Mouse (Mus musculus) CH12.LX (cell line): ENCODE measurements around the gene Rbsn. TPM values are rescaled to one million over a fixed set of nuclear protein-coding genes. Genes with fewer than 3 reads are reported as not detected.

Experiments used
- DNase-seq: peaks from one replicate; pipeline ENCODE4 v3.0.0-alpha.2; 2013; ENCODE audit errors: extremely low read depth
- H3K27ac ChIP-seq: 2 replicates; pipeline ENCODE4 v1.5.1; 2012; ENCODE audit warnings: low read depth, mild to moderate bottlenecking, control low read depth, moderate library complexity; ENCODE audit not compliant: insufficient read depth
- H3K27me3 ChIP-seq: replicated peaks from 2 replicates; pipeline ENCODE3; 2012; ENCODE audit warnings: inconsistent platforms
- H3K36me3 ChIP-seq, 2 experiments: replicated peaks in 1 of 2; 2 replicates each; pipeline versions ENCODE3 to v1.6.1; 2012; ENCODE audit warnings: inconsistent platforms in 1 of 2, low read length in 1 of 2, mild to moderate bottlenecking in 1 of 2, mixed read lengths in 1 of 2, moderate library complexity in 1 of 2; ENCODE audit not compliant: control insufficient read depth in 1 of 2, insufficient read depth in 1 of 2
- H3K4me1 ChIP-seq, 2 experiments: 2 replicates each; pipeline ENCODE4 v1.6.1; 2012; ENCODE audit warnings: inconsistent platforms in 1 of 2, moderate library complexity in 1 of 2; ENCODE audit not compliant: insufficient read depth in 2 of 2, control insufficient read depth in 1 of 2
- H3K4me2 ChIP-seq: 2 replicates; pipeline ENCODE4 v1.6.1; 2012; ENCODE audit warnings: low read depth, mild to moderate bottlenecking, control low read depth; ENCODE audit not compliant: poor library complexity, insufficient read depth, severe bottlenecking
- H3K4me3 ChIP-seq, 3 experiments: fragments of 150-350 bp in 1 of 3; sonication (generic) in 1 of 3; replicated peaks in 1 of 3; 2 replicates each; pipeline versions ENCODE3 to v1.5.1; 2011 to 2012; ENCODE audit warnings: low read depth in 2 of 3, low read length in 2 of 3, mild to moderate bottlenecking in 2 of 3, moderate library complexity in 2 of 3, control low read depth in 1 of 3, improper control_type of control experiment in 1 of 3, inconsistent platforms in 1 of 3, mixed read lengths in 1 of 3; ENCODE audit not compliant: poor library complexity in 1 of 3
- H3K79me2 ChIP-seq: replicated peaks from 2 replicates; pipeline ENCODE4 v1.6.1; 2012; ENCODE audit warnings: mild to moderate bottlenecking, moderate library complexity; ENCODE audit not compliant: control insufficient read depth, poor library complexity, insufficient read depth, severe bottlenecking; ENCODE audit errors: extremely low read depth
- H3K9ac ChIP-seq: 2 replicates; pipeline ENCODE4 v1.6.1; 2012; ENCODE audit warnings: low read depth, mild to moderate bottlenecking, control low read depth, moderate library complexity; ENCODE audit not compliant: insufficient read depth
- H3K9me3 ChIP-seq: replicated peaks from 2 replicates; pipeline ENCODE3; 2012; ENCODE audit warnings: low read length, inconsistent platforms, mixed read lengths
- CHD1 ChIP-seq: IDR thresholded peaks from 2 replicates; pipeline ENCODE4 v1.6.1; 2012; ENCODE audit warnings: low read depth, low read length, improper control_type of control experiment, inconsistent platforms
- CHD2 ChIP-seq: IDR thresholded peaks from 2 replicates; pipeline ENCODE4 v1.6.1; 2011; ENCODE audit warnings: low read length, improper control_type of control experiment
- CTCF ChIP-seq, 2 experiments: IDR thresholded peaks in 1 of 2; conservative IDR thresholded peaks in 1 of 2; 2 replicates each; pipeline ENCODE4 v1.5.1; 2011 to 2012; ENCODE audit warnings: low read depth in 2 of 2, low read length in 2 of 2, improper control_type of control experiment in 1 of 2, inconsistent platforms in 1 of 2, mild to moderate bottlenecking in 1 of 2, moderate library complexity in 1 of 2
- E2F4 ChIP-seq: IDR thresholded peaks from 2 replicates; pipeline ENCODE4 v1.6.1; 2011; ENCODE audit warnings: low read depth, low read length, improper control_type of control experiment; ENCODE audit not compliant: insufficient replicate concordance
- EP300 ChIP-seq: IDR thresholded peaks from 2 replicates; pipeline ENCODE4 v1.6.1; 2011; ENCODE audit warnings: low read length, improper control_type of control experiment
- ETS1 ChIP-seq: conservative IDR thresholded peaks from 2 replicates; pipeline ENCODE4 v1.6.1; 2012; ENCODE audit warnings: low read depth, mild to moderate bottlenecking, inconsistent platforms, low read length, improper control_type of control experiment, moderate library complexity
- JUN ChIP-seq: IDR thresholded peaks from 2 replicates; pipeline ENCODE4 v1.6.1; 2011; ENCODE audit warnings: low read depth, mild to moderate bottlenecking, low read length, improper control_type of control experiment, moderate library complexity; ENCODE audit not compliant: insufficient read depth
- MAFK ChIP-seq: IDR thresholded peaks from 2 replicates; pipeline ENCODE4 v1.6.1; 2011; ENCODE audit warnings: low read length, improper control_type of control experiment; ENCODE audit not compliant: insufficient replicate concordance
- MAX ChIP-seq: IDR thresholded peaks from 2 replicates; pipeline ENCODE4 v1.6.1; 2011; ENCODE audit warnings: low read length, improper control_type of control experiment
- MAZ ChIP-seq: IDR thresholded peaks from 2 replicates; pipeline ENCODE4 v1.6.1; 2012; ENCODE audit warnings: low read depth, mild to moderate bottlenecking, inconsistent platforms, low read length, improper control_type of control experiment, moderate library complexity
- MEF2A ChIP-seq: IDR thresholded peaks from 2 replicates; pipeline ENCODE4 v1.6.1; 2014; ENCODE audit warnings: low read depth, mild to moderate bottlenecking, inconsistent platforms, low read length, improper control_type of control experiment, borderline replicate concordance
- MXI1 ChIP-seq: IDR thresholded peaks from 2 replicates; pipeline ENCODE4 v1.6.1; 2011; ENCODE audit warnings: mild to moderate bottlenecking, low read depth, low read length, improper control_type of control experiment
- MYC ChIP-seq: IDR thresholded peaks from 2 replicates; pipeline ENCODE4 v1.6.1; 2011; ENCODE audit warnings: low read depth, mild to moderate bottlenecking, improper control_type of control experiment, low read length
- NELFE ChIP-seq: IDR thresholded peaks from 2 replicates; pipeline ENCODE4 v1.6.1; 2011; ENCODE audit warnings: low read depth, low read length, improper control_type of control experiment
- PAX5 ChIP-seq: IDR thresholded peaks from 2 replicates; pipeline ENCODE4 v1.6.1; 2012; ENCODE audit warnings: low read length, inconsistent platforms, mixed read lengths
- POLR2A ChIP-seq: IDR thresholded peaks from 2 replicates; pipeline ENCODE4 v1.6.1; 2011; ENCODE audit warnings: low read depth, mild to moderate bottlenecking, improper control_type of control experiment, low read length
- RAD21 ChIP-seq: IDR thresholded peaks from 2 replicates; pipeline ENCODE4 v1.6.1; 2011; ENCODE audit warnings: low read depth, mild to moderate bottlenecking, low read length, improper control_type of control experiment, moderate library complexity
- RCOR1 ChIP-seq: conservative IDR thresholded peaks from 2 replicates; pipeline ENCODE4 v1.6.1; 2012; ENCODE audit warnings: low read depth, mild to moderate bottlenecking, inconsistent platforms, low read length, improper control_type of control experiment
- TBP ChIP-seq: conservative IDR thresholded peaks from 2 replicates; pipeline ENCODE4 v1.6.1; 2011; ENCODE audit warnings: low read depth, low read length, improper control_type of control experiment
- TCF12 ChIP-seq: IDR thresholded peaks from 2 replicates; pipeline ENCODE4 v1.6.1; 2014; ENCODE audit warnings: low read depth, mild to moderate bottlenecking, inconsistent platforms, low read length, improper control_type of control experiment
- USF2 ChIP-seq: conservative IDR thresholded peaks from 2 replicates; pipeline ENCODE4 v1.6.1; 2011; ENCODE audit warnings: low read depth, low read length, improper control_type of control experiment
- ZC3H11A ChIP-seq: IDR thresholded peaks from 2 replicates; pipeline ENCODE4 v1.6.1; 2012; ENCODE audit warnings: low read depth, mild to moderate bottlenecking, inconsistent platforms, low read length, improper control_type of control experiment
- ZKSCAN1 ChIP-seq: IDR thresholded peaks from 2 replicates; pipeline ENCODE4 v1.6.1; 2012; ENCODE audit warnings: low read depth, inconsistent platforms, low read length, improper control_type of control experiment, borderline replicate concordance
- ZMIZ1 ChIP-seq: IDR thresholded peaks from 2 replicates; pipeline ENCODE4 v1.6.1; 2012; ENCODE audit warnings: low read depth, mild to moderate bottlenecking, inconsistent platforms, low read length, improper control_type of control experiment
- ZNF384 ChIP-seq: IDR thresholded peaks from 2 replicates; pipeline ENCODE4 v1.6.1; 2012; ENCODE audit warnings: low read depth, low read length, improper control_type of control experiment, inconsistent platforms
- dilution Hi-C: fragments of 300-500 bp; cut with MboI; formaldehyde crosslinking; loops from 2 replicates; pipeline ENCODE4 v1.14.3; 2020; ENCODE audit warnings: low sequenced_read_pairs; ENCODE audit not compliant: extremely low pct_unique_long_range_greater_than_20kb, extremely low pct_ligation_motif_present
- in situ Hi-C: fragments of 300-500 bp; cut with MboI; formaldehyde crosslinking; loops from 3 replicates; pipeline ENCODE4 v1.14.3; 2019; ENCODE audit warnings: low sequenced_read_pairs, low pct_ligation_motif_present, low pct_unique_long_range_greater_than_20kb, mixed read lengths
- polyA plus RNA-seq: library from polyadenylated mRNA; unstranded; fragments of >175 nt; gene quantifications from 2 replicates; pipeline ENCODE4 v1.2.1, GENCODE M21; 2012; ENCODE audit warnings: low read depth; ENCODE audit not compliant: insufficient read length
- total RNA-seq, 2 experiments: library from RNA; depleted of rRNA; stranded (reverse); fragments of 300-350 nt in 1 of 2; fragments of >200 nt in 1 of 2; gene quantifications; 2 replicates each; pipeline ENCODE4 v1.2.3; 2012 to 2014

Rbsn gene
- total and polyA plus RNA-seq, 3 experiments: 10.4 to 12.3 (median 11.7) TPM

DNA sequence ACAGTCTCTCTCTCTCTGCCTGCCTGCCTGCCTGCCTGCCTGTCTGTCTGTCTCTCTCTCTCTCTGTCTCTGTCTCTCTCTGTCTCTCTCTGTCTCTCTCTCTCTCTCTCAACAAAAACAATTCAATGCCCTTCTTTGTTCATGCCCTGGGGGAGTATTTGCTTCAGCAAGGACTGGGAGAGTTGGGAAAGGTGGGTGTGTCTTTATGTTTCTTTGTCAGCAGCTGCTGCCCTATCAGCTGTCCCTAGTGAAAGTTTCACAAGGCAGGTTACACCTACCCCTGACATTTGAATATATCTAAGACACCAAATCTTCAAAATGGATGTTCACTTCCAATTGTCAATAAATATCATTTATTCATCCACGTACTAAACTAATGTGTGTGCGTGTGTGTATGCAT, 14.9 kb upstream of the Rbsn start:
- H3K4me1 ChIP-seq: peaks cover 3 to 28% of the 10 kb centered on the region in 2 experiments; a peak in 3 of 4 replicates
- no peaks in the 10 kb centered on the region for H3K27me3 ChIP-seq
- H3K79me2 ChIP-seq: no peaks in the 10 kb centered on the region
- H3K36me3 ChIP-seq: no peaks in the 10 kb centered on the region
- peak overlapping the region; percentile 90; the same call in 1 of the 2 replicates for H3K4me2 ChIP-seq
- dilution Hi-C loops: no loop called here
- H3K9ac ChIP-seq: no peak overlapping the region
- no peak overlapping the region for H3K27ac ChIP-seq
- DNase-seq: peak; percentile 14
- TF ChIP-seq RCOR1: no peak
- TF ChIP-seq POLR2A: no peak
- TF ChIP-seq E2F4: no peak
- TF ChIP-seq ETS1: no peak
- TF ChIP-seq MAX: no peak
- TF ChIP-seq ZMIZ1: no peak
- TF ChIP-seq NELFE: no peak
- TF ChIP-seq USF2: no peak
- TF ChIP-seq JUN: no peak
- no peak for TF ChIP-seq MAFK
- TF ChIP-seq MEF2A: no peak
- no peak for TF ChIP-seq MYC
- TF ChIP-seq ZC3H11A: no peak
- no peak for TF ChIP-seq TBP
- TF ChIP-seq CHD1: no peak
- TF ChIP-seq CTCF (conservative IDR thresholded peaks at IDR 0.05 in 1 of 2, IDR thresholded peaks at IDR 0.05 in 1 of 2; ENCODE audit: low read depth in 2 of 2, low read length in 2 of 2): no peak
- TF ChIP-seq ZKSCAN1: no peak
- TF ChIP-seq TCF12: no peak
- TF ChIP-seq RAD21: no peak
- TF ChIP-seq, all 38 proteins: peak for 0
- H3K9me3 ChIP-seq: no peaks in the 10 kb centered on the region
- H3K4me3 ChIP-seq: no peak overlapping the region
- in situ Hi-C loops: no loop called here

DNA sequence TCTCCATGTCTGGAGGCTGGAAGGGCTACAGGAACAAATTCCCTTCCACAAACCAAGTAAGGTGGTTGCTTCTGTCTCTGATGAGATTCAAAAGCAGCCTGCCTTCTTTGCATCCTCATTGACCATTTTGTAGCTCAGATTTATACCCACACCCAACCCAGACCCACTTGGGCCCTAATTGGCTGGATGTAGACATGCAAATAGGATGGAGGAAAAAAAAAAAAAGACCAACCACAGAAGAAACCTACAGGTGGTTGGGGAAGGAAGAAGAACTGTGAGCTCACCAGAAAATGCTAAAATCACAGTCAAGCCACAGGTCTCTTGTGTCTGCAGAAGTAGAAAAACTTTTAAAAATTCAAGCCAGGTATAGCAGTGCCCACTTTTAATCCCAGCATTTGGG, 14.4 kb upstream of the Rbsn start:
- in situ Hi-C loops (no loop called here), dilution Hi-C loops (no loop called here)
- peak; percentile 70 for DNase-seq
- H3K4me3 ChIP-seq: no peak overlapping the region
- H3K27me3 ChIP-seq: no peaks in the 10 kb centered on the region
- peaks cover 3 to 28% of the 10 kb centered on the region in 2 experiments; a peak in 3 of 4 replicates for H3K4me1 ChIP-seq
- no peaks in the 10 kb centered on the region for H3K36me3 ChIP-seq
- H3K9ac ChIP-seq: no peak overlapping the region
- no peak overlapping the region for H3K27ac ChIP-seq
- H3K4me2 ChIP-seq: peak overlapping the region; percentile 90; the same call in 1 of the 2 replicates
- no peaks in the 10 kb centered on the region for H3K9me3 ChIP-seq
- no peaks in the 10 kb centered on the region for H3K79me2 ChIP-seq
- TF ChIP-seq PAX5 (no peak), ZMIZ1 (no peak), EP300 (peak; percentile 55; the same call in 1 of the 2 replicates), RCOR1 (no peak), MAZ (no peak), ZNF384 (peak; percentile 96), TBP (0 out of 2 replicates have a peak, but pooled peaks have one; percentile 26), USF2 (no peak), CHD2 (no peak), MXI1 (no peak), RAD21 (no peak)
